Mouse (Mus musculus) testis, adult 2 months (tissue): ENCODE measurements around the gene Hspbp1.

Experiments used
- CTCF ChIP-seq: fragments of 200-500 bp; IDR thresholded peaks from 2 replicates; pipeline ENCODE4 v1.5.1; 2012; ENCODE audit warnings: low read depth, mild to moderate bottlenecking, inconsistent platforms, low read length, moderate library complexity; ENCODE audit not compliant: control insufficient read depth, insufficient read depth, insufficient replicate concordance
- POLR2A ChIP-seq: fragments of 200-500 bp; IDR thresholded peaks from 2 replicates; pipeline ENCODE4 v1.6.1; 2012; ENCODE audit warnings: low read depth, mild to moderate bottlenecking, inconsistent platforms, low read length, moderate library complexity; ENCODE audit not compliant: control insufficient read depth

DNA sequence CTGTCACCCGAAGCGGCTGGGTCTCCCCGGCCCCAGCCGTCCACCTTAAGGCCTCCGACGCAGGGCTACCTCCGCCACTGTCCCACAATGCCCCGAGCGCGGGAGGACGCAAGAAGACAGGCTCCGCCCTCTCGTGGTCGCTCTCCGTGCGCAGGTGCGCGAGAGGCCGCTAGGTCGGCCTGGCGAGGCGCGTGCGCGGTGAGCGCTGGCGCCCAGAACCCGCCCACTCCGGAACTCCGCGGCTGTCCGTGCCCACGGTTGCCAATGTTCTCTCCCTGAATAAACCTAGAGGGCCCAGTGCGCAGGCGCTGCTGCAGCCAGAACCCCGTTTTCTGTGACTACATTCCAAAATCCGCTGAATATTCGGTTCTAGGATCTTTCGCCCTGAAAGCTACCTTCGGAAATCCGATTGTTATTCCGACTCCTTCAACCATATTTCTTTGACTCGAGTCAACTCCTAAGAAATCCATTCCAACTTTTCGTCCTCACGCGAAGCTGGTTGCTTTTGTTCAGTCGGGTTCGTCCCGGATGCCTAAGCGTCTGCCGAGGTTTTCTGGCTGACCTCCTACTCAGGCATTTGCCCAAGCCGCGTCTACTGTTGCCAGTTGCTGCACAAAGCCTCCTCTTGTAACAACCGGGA is 25.8 kb downstream of the Hspbp1 start, which contains the start of gene Ppp6r1:
- TF ChIP-seq POLR2A = peak; percentile 95
- no peak for TF ChIP-seq CTCF
